8 mouse cellular contexts compared by ENCODE assay signal in genomic region chr10:127311476-127312355, GRCm38 (mm10). TPM values are rescaled to one million over a fixed set of nuclear protein-coding genes. Genes with fewer than 3 reads are reported as not detected.
DNase-seq lines count a peak whose midpoint lies in the region; ATAC-seq lines count a peak whose summit lies in the region.

TSS of gene Mars (minus strand) at chr10:127311786.

- H3K9me3 ChIP-seq in forebrain, embryonic 11.5 days (ENCODE audit: control insufficient read depth, low read length) = no peaks in the 10 kb centered on the region
- no peaks in the 10 kb centered on the region for H3K9me3 ChIP-seq in heart, embryonic 16.5 days (replicated peaks; ENCODE audit: control insufficient read depth, low read length)
- H3K9me3 ChIP-seq in liver, embryonic 15.5 days (replicated peaks) = no peaks in the 10 kb centered on the region
- no peaks in the 10 kb centered on the region for H3K9me3 ChIP-seq in neural tube, embryonic 12.5 days

- H3K4me2 ChIP-seq in forebrain, embryonic 11.5 days (ENCODE audit: low read depth, low read length, severe bottlenecking) = peak within 1 kb of the TSS; percentile 51
- peak within 1 kb of the TSS; percentile 77 for H3K4me2 ChIP-seq in heart, embryonic 16.5 days (ENCODE audit: low read depth, low read length)
- peak within 1 kb of the TSS; percentile 84 for H3K4me2 ChIP-seq in liver, embryonic 15.5 days
- H3K4me2 ChIP-seq in neural tube, embryonic 12.5 days (replicated peaks) = peak within 1 kb of the TSS; percentile 85

- H3K9ac ChIP-seq in forebrain, embryonic 11.5 days (ENCODE audit: low read length) = peak within 1 kb of the TSS; percentile 82
- peak within 1 kb of the TSS; percentile 84 for H3K9ac ChIP-seq in heart, embryonic 16.5 days (ENCODE audit: low read length)
- H3K9ac ChIP-seq in liver, embryonic 15.5 days = peak within 1 kb of the TSS; percentile 94
- peak within 1 kb of the TSS; percentile 82 for H3K9ac ChIP-seq in neural tube, embryonic 12.5 days

- no peaks in the 10 kb centered on the region for H3K27me3 ChIP-seq in forebrain, embryonic 11.5 days (ENCODE audit: control insufficient read depth, insufficient read depth, low read length)
- no peaks in the 10 kb centered on the region for H3K27me3 ChIP-seq in heart, embryonic 16.5 days (ENCODE audit: control insufficient read depth, insufficient read depth, low read length)
- no peaks in the 10 kb centered on the region for H3K27me3 ChIP-seq in liver, embryonic 15.5 days
- no peaks in the 10 kb centered on the region for H3K27me3 ChIP-seq in neural tube, embryonic 12.5 days (replicated peaks)

- peak; percentile 91 to 93 for DNase-seq in CD8-positive naive resting alpha-beta T cell, adult 2 months (ENCODE audit: low read depth in 2 of 2, low spot score in 2 of 2)
- DNase-seq in c-Kit-positive CD71-negative TER-119-negative erythroid progenitor cells, embryonic 14.5 days (ENCODE audit: low read depth) = peak; percentile 94
- peak; percentile 94 for DNase-seq in forebrain, embryonic 11.5 days (ENCODE audit: low spot score)
- peak; percentile 95 to 98 for DNase-seq in kidney, postnatal 36 days
- DNase-seq in telencephalon, adult 2 months (ENCODE audit: low read depth, low spot score) = peak; percentile 97

- WGBS in forebrain, embryonic 11.5 days = under 1% methylated on average over 65 of the region's 65 CpGs
- WGBS in heart, embryonic 16.5 days = under 1% methylated on average over 65 of the region's 65 CpGs
- under 1% methylated on average over 65 of the region's 65 CpGs for WGBS in liver, embryonic 15.5 days (ENCODE audit: insufficient replicate concordance)
- WGBS in neural tube, embryonic 12.5 days = under 1% methylated on average over 65 of the region's 65 CpGs

- 0 out of 2 replicates have a peak within 1 kb of the TSS, but pooled peaks have one; percentile 37 for H3K27ac ChIP-seq in forebrain, embryonic 11.5 days (ENCODE audit: low read depth, low read length)
- peak within 1 kb of the TSS; percentile 88 for H3K27ac ChIP-seq in heart, embryonic 16.5 days (ENCODE audit: low read length)
- H3K27ac ChIP-seq in liver, embryonic 15.5 days (replicated peaks) = peak within 1 kb of the TSS; percentile 91
- no peak within 1 kb of the TSS for H3K27ac ChIP-seq in neural tube, embryonic 12.5 days

- ATAC-seq in forebrain, embryonic 11.5 days (replicated peaks; ENCODE audit: low FRiP score) = peak; percentile 96
- peak; percentile 94 for ATAC-seq in heart, embryonic 16.5 days (replicated peaks; ENCODE audit: extremely low read depth, insufficient read depth, low FRiP score)
- peak; percentile 96 for ATAC-seq in liver, embryonic 15.5 days (ENCODE audit: insufficient read depth)
- ATAC-seq in neural tube, embryonic 12.5 days (ENCODE audit: low FRiP score, low read depth) = peak; percentile 97

- peaks cover 7% of the 10 kb centered on the region; the same call in 1 of the 2 replicates for H3K36me3 ChIP-seq in forebrain, embryonic 11.5 days (ENCODE audit: control insufficient read depth, insufficient read depth, low read length)
- H3K36me3 ChIP-seq in heart, embryonic 16.5 days (ENCODE audit: control insufficient read depth, insufficient read depth) = peaks cover 17% of the 10 kb centered on the region
- H3K36me3 ChIP-seq in liver, embryonic 15.5 days (replicated peaks) = peaks cover 35% of the 10 kb centered on the region
- peaks cover 27% of the 10 kb centered on the region for H3K36me3 ChIP-seq in neural tube, embryonic 12.5 days

- peak within 1 kb of the TSS; percentile 79 for H3K4me3 ChIP-seq in forebrain, embryonic 11.5 days (ENCODE audit: low read depth, low read length)
- peak within 1 kb of the TSS; percentile 80 for H3K4me3 ChIP-seq in heart, embryonic 16.5 days (ENCODE audit: low read length)
- H3K4me3 ChIP-seq in liver, embryonic 15.5 days (replicated peaks) = peak within 1 kb of the TSS; percentile 91
- H3K4me3 ChIP-seq in neural tube, embryonic 12.5 days = peak within 1 kb of the TSS; percentile 79

- H3K4me1 ChIP-seq in forebrain, embryonic 11.5 days (replicated peaks; ENCODE audit: control insufficient read depth, insufficient read depth, low read length) = peaks cover 4% of the 10 kb centered on the region
- H3K4me1 ChIP-seq in heart, embryonic 16.5 days (ENCODE audit: control insufficient read depth, insufficient read depth, low read length) = peaks cover 11% of the 10 kb centered on the region
- H3K4me1 ChIP-seq in liver, embryonic 15.5 days (replicated peaks) = peaks cover 32% of the 10 kb centered on the region
- peaks cover 11% of the 10 kb centered on the region for H3K4me1 ChIP-seq in neural tube, embryonic 12.5 days

RNA-seq across cellular contexts. Expression of gene Mars, which starts in this region (rescaled TPM):
- polyA plus RNA-seq in forebrain, embryonic 11.5 days (2014; fragmentation: Nextera tagmentation; extraction: Ambion mirVana) = 191 and 195 TPM in 2 replicates
- polyA plus RNA-seq in heart, embryonic 16.5 days (2015; fragmentation: Nextera tagmentation; extraction: Ambion mirVana) = 80.4 and 81.2 TPM in 2 replicates
- 109 and 112 TPM in 2 replicates for polyA plus RNA-seq in liver, embryonic 15.5 days (2015; fragmentation: Nextera tagmentation; extraction: Ambion mirVana)
- 145 and 146 TPM in 2 replicates for polyA plus RNA-seq in neural tube, embryonic 12.5 days (2016; fragmentation: Nextera tagmentation; extraction: Ambion mirVana)
